Mouse (Mus musculus): ENCODE measurements around the gene Ptger4.
A peak's percentile ranks its signal among the peaks of the same experiment; 100 is the strongest.

The Ptger4 gene

GRCm38 (mm10) chr15:5243959-5244905, at the start of gene Ptger4:
Ptger4 (minus strand) TSS chr15:5244187.
- DNase-seq (ENCODE audit: low read depth, low spot score): peak; percentile 46

GRCm38 (mm10) chr15:5288412-5288811, 44.4 kb upstream of the Ptger4 start:
- DNase-seq (ENCODE audit: low read depth, low spot score): no peak

GRCm38 (mm10) chr15:5287072-5287471, 43.1 kb upstream of the Ptger4 start:
- no peak for DNase-seq (ENCODE audit: low read depth, low spot score)

- no peak for DNase-seq (ENCODE audit: low read depth, low spot score)
Observed at GRCm38 (mm10) chr15:5281316-5281715, 37.3 kb upstream of the Ptger4 start.

- DNase-seq (ENCODE audit: low read depth, low spot score): no peak
Observed at GRCm38 (mm10) chr15:5279831-5280230, 35.8 kb upstream of the Ptger4 start.

- no peak for DNase-seq (ENCODE audit: low read depth, low spot score)
Observed at GRCm38 (mm10) chr15:5278525-5278924, 34.5 kb upstream of the Ptger4 start.

GRCm38 (mm10) chr15:5273981-5274380, 30.0 kb upstream of the Ptger4 start:
- no peak for DNase-seq (ENCODE audit: low read depth, low spot score)

- no peak for DNase-seq (ENCODE audit: low read depth, low spot score)
Observed at GRCm38 (mm10) chr15:5266095-5266494, 22.1 kb upstream of the Ptger4 start.

- DNase-seq (ENCODE audit: low read depth, low spot score): no peak
Observed at GRCm38 (mm10) chr15:5262874-5263504, 19.0 kb upstream of the Ptger4 start.

GRCm38 (mm10) chr15:5262095-5262667, 18.2 kb upstream of the Ptger4 start:
- no peak for DNase-seq (ENCODE audit: low read depth, low spot score)

- DNase-seq (ENCODE audit: low read depth, low spot score): no peak
Observed at GRCm38 (mm10) chr15:5261004-5261403, 17.0 kb upstream of the Ptger4 start.

- DNase-seq (ENCODE audit: low read depth, low spot score): no peak
Observed at GRCm38 (mm10) chr15:5260183-5260582, 16.2 kb upstream of the Ptger4 start.

GRCm38 (mm10) chr15:5250182-5250581, 6.2 kb upstream of the Ptger4 start:
- no peak for DNase-seq (ENCODE audit: low read depth, low spot score)

- DNase-seq (ENCODE audit: low read depth, low spot score): no peak
Observed at GRCm38 (mm10) chr15:5243036-5243958, 690 bp downstream of the Ptger4 start.

- DNase-seq (ENCODE audit: low read depth, low spot score): no peak
Observed at GRCm38 (mm10) chr15:5242241-5243035, 1.5 kb downstream of the Ptger4 start.

- DNase-seq (ENCODE audit: low read depth, low spot score): peak; percentile 49
Observed at GRCm38 (mm10) chr15:5241304-5242201, 2.4 kb downstream of the Ptger4 start.

- no peak for DNase-seq (ENCODE audit: low read depth, low spot score)
Observed at GRCm38 (mm10) chr15:5240360-5240759, 3.6 kb downstream of the Ptger4 start.

- no peak for DNase-seq (ENCODE audit: low read depth, low spot score)
Observed at GRCm38 (mm10) chr15:5239901-5240300, 4.1 kb downstream of the Ptger4 start.

GRCm38 (mm10) chr15:5239361-5239760, 4.6 kb downstream of the Ptger4 start:
- no peak for DNase-seq (ENCODE audit: low read depth, low spot score)

GRCm38 (mm10) chr15:5238553-5238952, 5.4 kb downstream of the Ptger4 start:
- DNase-seq (ENCODE audit: low read depth, low spot score): no peak
